Mouse (Mus musculus) liver, postnatal 0 days (tissue): ENCODE results near the gene Clec10a.

Source experiments
- CTCF ChIP-seq: sonication (generic); IDR thresholded peaks from 2 replicates; pipeline ENCODE4 v1.5.1; 2016; ENCODE audit warnings: antibody characterized with exemption, low read depth
- EP300 ChIP-seq: IDR thresholded peaks from 2 replicates; pipeline ENCODE4 v1.6.1; 2016; ENCODE audit warnings: antibody characterized with exemption, low read depth, mild to moderate bottlenecking

DNA sequence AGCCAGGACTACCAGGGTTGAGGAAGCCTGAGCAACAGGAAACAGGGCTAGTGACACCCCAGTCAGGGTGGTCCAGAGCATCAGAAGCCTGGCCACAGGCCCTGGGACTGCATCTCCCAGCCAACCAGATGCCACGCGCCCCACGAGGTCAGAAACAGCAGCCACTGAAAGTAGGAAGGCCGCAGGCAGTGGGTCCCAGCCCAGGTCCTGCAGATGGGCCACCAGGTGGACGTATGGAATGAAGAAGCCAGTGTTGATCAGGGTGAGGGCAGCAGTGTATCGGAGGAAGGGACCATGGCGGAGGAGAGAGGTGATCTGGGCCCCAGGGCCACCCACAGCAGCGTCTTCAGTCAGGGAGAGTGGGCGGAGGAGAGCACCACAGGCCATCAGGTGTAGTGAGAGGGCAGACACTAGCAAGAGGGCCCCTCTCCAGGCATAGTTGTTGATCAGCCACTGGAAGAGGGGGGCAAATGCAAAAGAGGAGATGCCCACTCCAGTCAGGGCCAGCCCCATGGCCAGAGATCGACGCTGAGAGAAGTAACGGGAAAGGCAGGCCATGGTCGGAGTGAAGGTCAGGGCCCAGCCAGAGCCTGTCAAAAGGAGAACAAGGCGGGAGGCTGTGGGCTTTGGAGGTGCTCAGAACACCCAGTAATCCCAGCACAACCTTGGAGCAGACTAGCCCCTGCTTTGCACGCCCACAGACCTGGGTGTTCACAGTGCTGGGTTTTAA is 62.9 kb downstream of the Clec10a start:
- TF ChIP-seq CTCF (no peak), EP300 (no peak)
